Mouse (Mus musculus): ENCODE data around the gene Crocc2. TPM values are rescaled to one million over a fixed set of nuclear protein-coding genes. Genes with fewer than 3 reads are reported as not detected.

The Crocc2 gene
- total RNA-seq, 1 experiment = 3.1 TPM

GRCm38 (mm10) chr1:93144176-93144575, 24.3 kb upstream of the Crocc2 start:
- Histone ChIP-seq H3K4me3 (ENCODE audit: insufficient read depth in 1 of 2, low read depth in 1 of 2, low read length in 2 of 2, poor library complexity in 1 of 2, severe bottlenecking in 1 of 2) (no peak overlapping the region), H3K36me3 (ENCODE audit: control insufficient read depth, insufficient read depth, low read length, poor library complexity, severe bottlenecking) (no peaks in the 10 kb centered on the region), H3K9ac (ENCODE audit: insufficient read depth, low read depth, low read length, poor library complexity, severe bottlenecking) (no peak overlapping the region), H3K9me3 (ENCODE audit: control insufficient read depth, insufficient read depth, low read depth, low read length) (no peaks in the 10 kb centered on the region), H3K27ac (ENCODE audit: insufficient read depth, low read depth, low read length, poor library complexity, severe bottlenecking) (no peak overlapping the region), H3K4me1 (ENCODE audit: control insufficient read depth in 2 of 2, insufficient read depth in 2 of 2, low read length in 2 of 2, poor library complexity in 1 of 2) (no peaks in the 10 kb centered on the region)
- TF ChIP-seq MAFK (IDR thresholded peaks at IDR 0.05; ENCODE audit: insufficient read depth, low read depth, low read length) (no peak), ZNF384 (IDR thresholded peaks at IDR 0.05; ENCODE audit: low read depth, low read length) (no peak), HCFC1 (IDR thresholded peaks at IDR 0.05; ENCODE audit: borderline replicate concordance, insufficient read depth, low read length) (no peak), ZC3H11A (IDR thresholded peaks at IDR 0.05; ENCODE audit: borderline replicate concordance, low read depth, low read length) (no peak), CHD2 (IDR thresholded peaks at IDR 0.05; ENCODE audit: low read depth, low read length) (no peak)
- in situ Hi-C loops (cut with MboI; ENCODE audit: low sequenced_read_pairs in 2 of 2, unreplicated experiment in 2 of 2) = no loop called here
- DNase-seq (ENCODE audit: low read depth, low spot score) = no peak

GRCm38 (mm10) chr1:93150907-93151661, 17.4 kb upstream of the Crocc2 start:
- TF ChIP-seq MAFK (IDR thresholded peaks at IDR 0.05; ENCODE audit: insufficient read depth, low read depth, low read length) (no peak), ZNF384 (IDR thresholded peaks at IDR 0.05; ENCODE audit: low read depth, low read length) (no peak), CHD2 (IDR thresholded peaks at IDR 0.05; ENCODE audit: low read depth, low read length) (no peak), ZC3H11A (IDR thresholded peaks at IDR 0.05; ENCODE audit: borderline replicate concordance, low read depth, low read length) (no peak), HCFC1 (IDR thresholded peaks at IDR 0.05; ENCODE audit: borderline replicate concordance, insufficient read depth, low read length) (no peak)
- H3K9me3 ChIP-seq (ENCODE audit: control insufficient read depth, insufficient read depth, low read depth, low read length) = no peaks in the 10 kb centered on the region
- in situ Hi-C loops (cut with MboI; ENCODE audit: low sequenced_read_pairs in 2 of 2, unreplicated experiment in 2 of 2) = no loop called here

GRCm38 (mm10) chr1:93157566-93157965, 11.0 kb upstream of the Crocc2 start:
- H3K4me3 ChIP-seq (ENCODE audit: insufficient read depth in 1 of 2, low read depth in 1 of 2, low read length in 2 of 2, poor library complexity in 1 of 2, severe bottlenecking in 1 of 2) = no peak overlapping the region
- H3K9me3 ChIP-seq (ENCODE audit: control insufficient read depth, insufficient read depth, low read depth, low read length) = no peaks in the 10 kb centered on the region
- no peak for TF ChIP-seq ZC3H11A (IDR thresholded peaks at IDR 0.05; ENCODE audit: borderline replicate concordance, low read depth, low read length)
- no peak for TF ChIP-seq ZNF384 (IDR thresholded peaks at IDR 0.05; ENCODE audit: low read depth, low read length)
- no peak for TF ChIP-seq HCFC1 (IDR thresholded peaks at IDR 0.05; ENCODE audit: borderline replicate concordance, insufficient read depth, low read length)
- no peak for TF ChIP-seq CHD2 (IDR thresholded peaks at IDR 0.05; ENCODE audit: low read depth, low read length)
- no peak for TF ChIP-seq MAFK (IDR thresholded peaks at IDR 0.05; ENCODE audit: insufficient read depth, low read depth, low read length)
- H3K9ac ChIP-seq (ENCODE audit: insufficient read depth, low read depth, low read length, poor library complexity, severe bottlenecking) = no peak overlapping the region
- 0 out of 4 replicates have a peak, but pooled peaks cover 0 to 2% of the 10 kb centered on the region in 2 experiments for H3K4me1 ChIP-seq (ENCODE audit: control insufficient read depth in 2 of 2, insufficient read depth in 2 of 2, low read length in 2 of 2, poor library complexity in 1 of 2)
- in situ Hi-C loops (cut with MboI; ENCODE audit: low sequenced_read_pairs in 2 of 2, unreplicated experiment in 2 of 2) = no loop called here
- no peaks in the 10 kb centered on the region for H3K36me3 ChIP-seq (ENCODE audit: control insufficient read depth, insufficient read depth, low read length, poor library complexity, severe bottlenecking)
- no peak for DNase-seq (ENCODE audit: low read depth, low spot score)
- no peak overlapping the region for H3K27ac ChIP-seq (ENCODE audit: insufficient read depth, low read depth, low read length, poor library complexity, severe bottlenecking)

More at GRCm38 (mm10) chr1:93150907-93151661, 17.4 kb upstream of the Crocc2 start:
- no peaks in the 10 kb centered on the region for H3K36me3 ChIP-seq (ENCODE audit: control insufficient read depth, insufficient read depth, low read length, poor library complexity, severe bottlenecking)
- H3K4me3 ChIP-seq (ENCODE audit: insufficient read depth in 1 of 2, low read depth in 1 of 2, low read length in 2 of 2, poor library complexity in 1 of 2, severe bottlenecking in 1 of 2) = no peak overlapping the region
- H3K4me1 ChIP-seq (ENCODE audit: control insufficient read depth in 2 of 2, insufficient read depth in 2 of 2, low read length in 2 of 2, poor library complexity in 1 of 2) = no peaks in the 10 kb centered on the region
- H3K27ac ChIP-seq (ENCODE audit: insufficient read depth, low read depth, low read length, poor library complexity, severe bottlenecking) = no peak overlapping the region
- no peak overlapping the region for H3K9ac ChIP-seq (ENCODE audit: insufficient read depth, low read depth, low read length, poor library complexity, severe bottlenecking)
- no peak for DNase-seq (ENCODE audit: low read depth, low spot score)

- H3K4me1 ChIP-seq (ENCODE audit: control insufficient read depth in 2 of 2, insufficient read depth in 2 of 2, low read length in 2 of 2, poor library complexity in 1 of 2) = 0 out of 4 replicates have a peak, but pooled peaks cover 0 to 2% of the 10 kb centered on the region in 2 experiments
- DNase-seq (ENCODE audit: low read depth, low spot score) = no peak
- H3K9ac ChIP-seq (ENCODE audit: insufficient read depth, low read depth, low read length, poor library complexity, severe bottlenecking) = no peak overlapping the region
- H3K36me3 ChIP-seq (ENCODE audit: control insufficient read depth, insufficient read depth, low read length, poor library complexity, severe bottlenecking) = no peaks in the 10 kb centered on the region
- no peak overlapping the region for H3K27ac ChIP-seq (ENCODE audit: insufficient read depth, low read depth, low read length, poor library complexity, severe bottlenecking)
- no peaks in the 10 kb centered on the region for H3K9me3 ChIP-seq (ENCODE audit: control insufficient read depth, insufficient read depth, low read depth, low read length)
- TF ChIP-seq ZNF384 (IDR thresholded peaks at IDR 0.05; ENCODE audit: low read depth, low read length) (no peak), ZC3H11A (IDR thresholded peaks at IDR 0.05; ENCODE audit: borderline replicate concordance, low read depth, low read length) (no peak), CHD2 (IDR thresholded peaks at IDR 0.05; ENCODE audit: low read depth, low read length) (no peak), MAFK (IDR thresholded peaks at IDR 0.05; ENCODE audit: insufficient read depth, low read depth, low read length) (no peak), HCFC1 (IDR thresholded peaks at IDR 0.05; ENCODE audit: borderline replicate concordance, insufficient read depth, low read length) (no peak)
- in situ Hi-C loops (cut with MboI; ENCODE audit: low sequenced_read_pairs in 2 of 2, unreplicated experiment in 2 of 2) = no loop called here
- no peak overlapping the region for H3K4me3 ChIP-seq (ENCODE audit: insufficient read depth in 1 of 2, low read depth in 1 of 2, low read length in 2 of 2, poor library complexity in 1 of 2, severe bottlenecking in 1 of 2)
Observed at GRCm38 (mm10) chr1:93158916-93159315, 9.6 kb upstream of the Crocc2 start.
